Mouse (Mus musculus) embryonic facial prominence, embryonic 11.5 days (tissue): ENCODE data around the gene Mdp1. TPM values are rescaled to one million over a fixed set of nuclear protein-coding genes. Genes with fewer than 3 reads are reported as not detected.

ENCODE experiments used
- ATAC-seq: fragments of 200-750 bp; cut with Nextera tagmentation; replicated peaks from 2 replicates; pipeline ENCODE4 v1.8.0; 2017; ENCODE audit warnings: low read depth; ENCODE audit not compliant: insufficient number of reproducible peaks, low FRiP score, low TSS enrichment
- DNase-seq: peaks from one replicate; pipeline ENCODE4 v3.0.0-alpha.2; 2015; ENCODE audit warnings: low spot score
- H3K27ac ChIP-seq: fragments of 300-500 bp; sonication (generic); replicated peaks from 2 replicates; pipeline ENCODE4 v1.5.1; 2014; ENCODE audit warnings: mild to moderate bottlenecking, low read depth, low read length, control low read depth
- H3K27me3 ChIP-seq: fragments of 300-500 bp; sonication (generic); 2 replicates; pipeline ENCODE4 v1.6.1; 2014; ENCODE audit warnings: mild to moderate bottlenecking, low read length, moderate library complexity, mixed read lengths; ENCODE audit not compliant: control insufficient read depth, insufficient read depth
- H3K36me3 ChIP-seq: fragments of 300-500 bp; sonication (generic); replicated peaks from 2 replicates; pipeline ENCODE4 v1.6.1; 2014; ENCODE audit warnings: low read depth, mild to moderate bottlenecking, low read length, moderate library complexity, mixed read lengths; ENCODE audit not compliant: control insufficient read depth, insufficient read depth
- H3K4me1 ChIP-seq: fragments of 300-500 bp; sonication (generic); 2 replicates; pipeline ENCODE4 v1.6.1; 2014; ENCODE audit warnings: low read length, mixed read lengths; ENCODE audit not compliant: control insufficient read depth, insufficient read depth
- H3K4me2 ChIP-seq: fragments of 300-500 bp; sonication (generic); 2 replicates; pipeline ENCODE4 v1.6.1; 2014; ENCODE audit warnings: low read depth, mild to moderate bottlenecking, control low read depth, low read length, moderate library complexity
- H3K4me3 ChIP-seq: fragments of 300-500 bp; sonication (generic); 2 replicates; pipeline ENCODE4 v1.5.1; 2014; ENCODE audit warnings: low read depth, low read length, control low read depth
- H3K9ac ChIP-seq: fragments of 300-500 bp; sonication (generic); replicated peaks from 2 replicates; pipeline ENCODE4 v1.6.1; 2014; ENCODE audit warnings: mild to moderate bottlenecking, control low read depth, low read length
- H3K9me3 ChIP-seq: fragments of 300-500 bp; sonication (generic); replicated peaks from 2 replicates; pipeline ENCODE4 v1.6.1; 2016; ENCODE audit warnings: mild to moderate bottlenecking, low read length, inconsistent platforms, mixed read lengths; ENCODE audit not compliant: control insufficient read depth
- WGBS: fragments of 180-500 bp; shearing (Covaris S2); extraction: QIAGEN DNeasy Blood & Tissue Kit; methylation state at CpG from one replicate; pipeline ENCODE4 v1.1.7; 2014; 5-methylcytosine and 5-hydroxymethylcytosine counted together
- polyA plus RNA-seq: library from polyadenylated mRNA; unstranded; fragments of >200 nt; fragmentation: Nextera tagmentation; extraction: Ambion mirVana; gene quantifications from 2 replicates; pipeline ENCODE4 v1.2.1, GENCODE M21; 2014

Mdp1 gene
- polyA plus RNA-seq, 1 experiment from 2014 or later = 63.6 TPM

DNA sequence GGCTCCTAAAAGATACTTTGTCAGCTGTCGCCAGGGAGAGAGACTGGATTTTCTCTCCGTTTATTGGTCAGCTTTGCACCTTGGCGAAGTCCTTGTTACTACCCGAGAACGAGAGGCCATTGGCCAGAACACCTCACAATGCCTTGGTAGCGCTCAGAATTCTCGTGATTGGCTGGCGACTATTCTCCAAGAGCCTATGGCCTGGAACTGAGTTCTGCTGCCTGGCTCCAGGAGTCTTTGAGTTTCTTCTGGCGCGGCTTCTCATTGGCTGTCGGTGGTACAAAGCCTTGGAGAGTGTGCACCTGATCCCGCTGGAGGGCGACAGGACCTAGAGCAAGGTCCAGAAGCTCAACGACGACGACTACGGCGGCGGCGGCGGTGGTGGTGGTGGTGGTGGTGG, 42.5 kb downstream of the Mdp1 start, which contains the start of gene Rec8:
Gene Rec8, plus strand, starts transcription at position 216 of the 400 bp plus-strand sequence.
- Histone ChIP-seq H3K27me3 (no peaks in the 10 kb centered on the region), H3K4me2 (peak within 1 kb of the TSS; percentile 23), H3K4me3 (peak within 1 kb of the TSS; percentile 19), H3K27ac (no peak within 1 kb of the TSS), H3K36me3 (no peaks in the 10 kb centered on the region), H3K9ac (0 out of 2 replicates have a peak within 1 kb of the TSS, but pooled peaks have one; percentile 22), H3K9me3 (no peaks in the 10 kb centered on the region), H3K4me1 (no peaks in the 10 kb centered on the region)
- ATAC-seq (peak; percentile 81), DNase-seq (peak; percentile 65)
- WGBS = 25% methylated on average over 21 of the region's 21 CpGs

DNA sequence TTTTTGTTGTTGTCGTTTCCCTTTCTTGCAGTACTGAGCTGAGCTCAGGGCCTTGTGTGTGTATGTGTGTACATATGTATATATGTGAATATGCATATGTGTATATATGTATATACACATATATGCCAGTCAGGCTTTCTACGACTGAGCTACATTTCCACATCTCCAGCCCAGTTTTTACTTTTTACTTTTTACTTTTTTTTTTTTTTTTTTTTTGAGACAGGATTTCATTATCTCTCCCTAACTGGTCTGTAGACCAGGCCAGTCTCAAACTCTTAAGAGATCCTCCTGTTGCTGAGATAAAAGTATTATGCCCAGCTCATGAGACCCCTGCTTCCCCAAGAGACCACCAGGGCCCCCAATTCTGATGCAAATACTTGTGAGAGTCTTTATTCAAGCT, 43.5 kb downstream of the Mdp1 start:
- Histone ChIP-seq H3K4me1 (no peaks in the 10 kb centered on the region), H3K4me2 (no peak overlapping the region), H3K9me3 (no peaks in the 10 kb centered on the region), H3K4me3 (no peak overlapping the region), H3K27ac (no peak overlapping the region), H3K9ac (no peak overlapping the region), H3K36me3 (no peaks in the 10 kb centered on the region), H3K27me3 (no peaks in the 10 kb centered on the region)
- no peak for ATAC-seq
- WGBS = 82% methylated on average over 2 of the region's 2 CpGs
- DNase-seq = no peak

GRCm38 (mm10) chr14:55615876-55616275, 44.4 kb downstream of the Mdp1 start:
- Histone ChIP-seq H3K27me3 (no peaks in the 10 kb centered on the region), H3K9ac (no peak overlapping the region), H3K36me3 (no peaks in the 10 kb centered on the region), H3K27ac (no peak overlapping the region), H3K4me1 (no peaks in the 10 kb centered on the region), H3K4me2 (no peak overlapping the region), H3K4me3 (no peak overlapping the region), H3K9me3 (no peaks in the 10 kb centered on the region)
- DNase-seq = no peak
- no peak for ATAC-seq
- 22% methylated on average over 2 of the region's 2 CpGs for WGBS

DNA sequence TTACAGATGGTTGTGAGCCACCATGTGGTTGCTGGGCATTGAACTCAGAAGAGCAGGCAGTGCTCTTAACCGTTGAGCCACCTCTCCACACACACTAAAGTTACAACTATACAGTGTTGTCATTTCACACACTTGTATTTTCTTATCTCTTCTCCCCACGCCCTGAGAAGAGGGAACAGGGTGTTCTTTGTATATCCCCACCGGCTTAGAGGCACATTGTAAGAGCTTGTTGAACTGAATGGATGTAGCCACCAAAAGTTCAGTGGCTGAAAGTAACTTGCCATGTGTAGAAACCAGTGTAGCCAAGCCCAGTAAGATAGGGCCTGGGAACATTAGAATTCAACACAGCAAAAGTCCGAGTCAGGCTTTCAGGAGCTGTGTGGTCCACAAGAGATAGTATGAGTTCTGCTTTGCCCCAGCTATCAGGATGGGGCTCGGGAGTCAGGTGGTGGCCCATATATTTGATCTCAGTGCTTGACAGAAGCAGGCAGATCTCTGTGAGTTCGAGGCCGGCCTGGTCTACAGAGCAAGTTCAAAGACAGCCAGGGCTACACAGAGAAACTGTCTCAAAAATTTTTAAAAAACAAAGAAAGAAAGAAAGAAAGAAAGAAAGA, 45.6 kb downstream of the Mdp1 start:
- no peak overlapping the region for H3K4me2 ChIP-seq
- no peaks in the 10 kb centered on the region for H3K4me1 ChIP-seq
- no peak overlapping the region for H3K27ac ChIP-seq
- ATAC-seq (no peak), DNase-seq (no peak)
- no peaks in the 10 kb centered on the region for H3K27me3 ChIP-seq
- 79% methylated on average over 7 of the region's 7 CpGs for WGBS
- no peak overlapping the region for H3K9ac ChIP-seq
- no peak overlapping the region for H3K4me3 ChIP-seq
- H3K9me3 ChIP-seq = no peaks in the 10 kb centered on the region
- no peaks in the 10 kb centered on the region for H3K36me3 ChIP-seq

- WGBS = 79% methylated on average over 6 of the region's 6 CpGs
- DNase-seq (no peak), ATAC-seq (no peak)
- no peaks in the 10 kb centered on the region for H3K9me3 ChIP-seq
- H3K4me1 ChIP-seq = no peaks in the 10 kb centered on the region
- no peaks in the 10 kb centered on the region; the same call in 1 of the 2 replicates for H3K36me3 ChIP-seq
- H3K9ac ChIP-seq = no peak overlapping the region
- no peak overlapping the region for H3K4me2 ChIP-seq
- no peaks in the 10 kb centered on the region for H3K27me3 ChIP-seq
- no peak overlapping the region for H3K4me3 ChIP-seq
- no peak overlapping the region for H3K27ac ChIP-seq
Measured at GRCm38 (mm10) chr14:55613346-55613745, 47.0 kb downstream of the Mdp1 start.

DNA sequence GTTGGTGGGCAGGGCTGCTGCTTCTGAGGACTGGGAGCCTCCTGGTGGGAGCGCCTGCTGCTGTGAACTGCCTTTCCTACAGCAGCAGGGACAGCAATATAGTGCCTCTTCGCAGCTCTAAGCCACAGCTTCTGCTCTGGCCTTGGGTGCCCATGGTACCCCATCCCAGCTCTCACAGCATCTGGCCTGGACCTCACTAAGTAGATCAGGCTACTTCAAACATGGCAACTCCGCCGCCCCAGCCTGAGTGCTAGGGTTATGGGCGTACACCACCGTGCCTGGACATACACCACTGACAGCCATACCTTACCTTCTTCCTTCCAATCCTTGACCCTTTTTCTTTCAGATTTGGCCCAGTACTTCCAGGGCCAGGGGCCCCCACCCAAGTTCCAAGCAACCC, 52.0 kb downstream of the Mdp1 start:
- Histone ChIP-seq H3K4me1 (no peaks in the 10 kb centered on the region; the same call in 1 of the 2 replicates), H3K9me3 (no peaks in the 10 kb centered on the region), H3K4me3 (no peak overlapping the region), H3K9ac (no peak overlapping the region), H3K4me2 (no peak overlapping the region), H3K27me3 (no peaks in the 10 kb centered on the region), H3K36me3 (peaks cover 3% of the 10 kb centered on the region), H3K27ac (no peak overlapping the region)
- ATAC-seq (no peak), DNase-seq (no peak)
- 90% methylated on average over 6 of the region's 6 CpGs for WGBS

Other genes starting within 250 kb of the Mdp1 start
- gene Dhrs4, start 181.8 kb downstream of the Mdp1 start, polyA plus RNA-seq = 49.5 and 58.3 TPM in 2 replicates
- 4.9 TPM in 2 replicates for gene Carmil3, start 169.9 kb downstream of the Mdp1 start, polyA plus RNA-seq
- gene Cpne6, start 150.1 kb downstream of the Mdp1 start, polyA plus RNA-seq = 0.24 and 0.29 TPM in 2 replicates
- not detected in 2 replicates for gene Nrl, start 135.5 kb downstream of the Mdp1 start, polyA plus RNA-seq
- 12.7 and 14.6 TPM in 2 replicates for gene Pck2, start 120.2 kb downstream of the Mdp1 start, polyA plus RNA-seq
- gene Dcaf11, start 100.5 kb downstream of the Mdp1 start, polyA plus RNA-seq = 69.7 and 76.6 TPM in 2 replicates
- gene A730061H03Rik, start 100.1 kb downstream of the Mdp1 start, polyA plus RNA-seq = not detected in 2 replicates
- 3.6 and 5.9 TPM in 2 replicates for gene Fitm1, start 84.9 kb downstream of the Mdp1 start, polyA plus RNA-seq
- gene Psme1, start 82.4 kb downstream of the Mdp1 start, polyA plus RNA-seq = 136 and 139 TPM in 2 replicates
- 3.8 and 5.3 TPM in 2 replicates for gene Emc9, start 75.2 kb downstream of the Mdp1 start, polyA plus RNA-seq
- 237 and 259 TPM in 2 replicates for gene Psme2, start 69.4 kb downstream of the Mdp1 start, polyA plus RNA-seq
- 9.7 and 11.8 TPM in 2 replicates for gene Rnf31, start 68.8 kb downstream of the Mdp1 start, polyA plus RNA-seq
- gene Irf9, start 56.9 kb downstream of the Mdp1 start, polyA plus RNA-seq = 4.9 and 5.2 TPM in 2 replicates
- 3.8 and 4.2 TPM in 2 replicates for gene Rec8, start 42.5 kb downstream of the Mdp1 start, polyA plus RNA-seq
- 85.0 and 86.9 TPM in 2 replicates for gene Ipo4, start 24.6 kb downstream of the Mdp1 start, polyA plus RNA-seq
- 2.6 and 3.5 TPM in 2 replicates for gene Gm49378, start 22.6 kb downstream of the Mdp1 start, polyA plus RNA-seq
- 68.4 and 70.2 TPM in 2 replicates for gene Tm9sf1, start 16.7 kb downstream of the Mdp1 start, polyA plus RNA-seq
- 0.38 and 0.84 TPM in 2 replicates for gene Tssk4, start 10.3 kb downstream of the Mdp1 start, polyA plus RNA-seq
- gene Gmpr2, start 11.4 kb upstream of the Mdp1 start, polyA plus RNA-seq = 60.7 and 67.7 TPM in 2 replicates
- 622 and 636 TPM in 2 replicates for gene Nedd8, start 11.6 kb upstream of the Mdp1 start, polyA plus RNA-seq
- 61.3 and 67.7 TPM in 2 replicates for gene Tinf2, start 21.3 kb upstream of the Mdp1 start, polyA plus RNA-seq
- 1.1 and 1.5 TPM in 2 replicates for gene Tgm1, start 53.4 kb upstream of the Mdp1 start, polyA plus RNA-seq
- gene Rabggta, start 61.8 kb upstream of the Mdp1 start, polyA plus RNA-seq = 19.9 and 21.5 TPM in 2 replicates
- 75.9 and 84.8 TPM in 2 replicates for gene Dhrs1, start 85.2 kb upstream of the Mdp1 start, polyA plus RNA-seq
- gene Nop9, start 85.2 kb upstream of the Mdp1 start, polyA plus RNA-seq = 53.8 and 59.4 TPM in 2 replicates
- gene Cideb, start 98.0 kb upstream of the Mdp1 start, polyA plus RNA-seq = 0.18 and 0.35 TPM in 2 replicates
- 0.31 and 0.34 TPM in 2 replicates for gene Ltb4r2, start 100.9 kb upstream of the Mdp1 start, polyA plus RNA-seq
- gene Ltb4r1, start 105.5 kb upstream of the Mdp1 start, polyA plus RNA-seq = not detected in 2 replicates
- 10.6 and 13.0 TPM in 2 replicates for gene Adcy4, start 123.6 kb upstream of the Mdp1 start, polyA plus RNA-seq
- 33.7 and 38.8 TPM in 2 replicates for gene Ripk3, start 128.4 kb upstream of the Mdp1 start, polyA plus RNA-seq
- 53.7 and 61.6 TPM in 2 replicates for gene Nfatc4, start 162.6 kb upstream of the Mdp1 start, polyA plus RNA-seq
- gene Nynrin, start 193.5 kb upstream of the Mdp1 start, polyA plus RNA-seq = 13.6 and 19.4 TPM in 2 replicates
- 0.07 and 0.17 TPM in 2 replicates for gene Cbln3, start 223.9 kb upstream of the Mdp1 start, polyA plus RNA-seq
- gene Khnyn, start 224.4 kb upstream of the Mdp1 start, polyA plus RNA-seq = 10.4 and 11.9 TPM in 2 replicates
- gene Sdr39u1, start 239.8 kb upstream of the Mdp1 start, polyA plus RNA-seq = 55.7 and 59.4 TPM in 2 replicates